Mouse (Mus musculus) naive thymus-derived CD4-positive, alpha-beta T cell, adult 5 months (primary cell): Measurements from ENCODE around the gene Rasl10b. TPM values are rescaled to one million over a fixed set of nuclear protein-coding genes. Genes with fewer than 3 reads are reported as not detected.

Source experiments
- polyA plus RNA-seq: library from polyadenylated mRNA; unstranded; fragments of 100-300 nt; shearing (Covaris generic); gene quantifications from one replicate; pipeline ENCODE4 v1.2.1, GENCODE M21; 2017

Gene Rasl10b
- not detected for polyA plus RNA-seq

DNA sequence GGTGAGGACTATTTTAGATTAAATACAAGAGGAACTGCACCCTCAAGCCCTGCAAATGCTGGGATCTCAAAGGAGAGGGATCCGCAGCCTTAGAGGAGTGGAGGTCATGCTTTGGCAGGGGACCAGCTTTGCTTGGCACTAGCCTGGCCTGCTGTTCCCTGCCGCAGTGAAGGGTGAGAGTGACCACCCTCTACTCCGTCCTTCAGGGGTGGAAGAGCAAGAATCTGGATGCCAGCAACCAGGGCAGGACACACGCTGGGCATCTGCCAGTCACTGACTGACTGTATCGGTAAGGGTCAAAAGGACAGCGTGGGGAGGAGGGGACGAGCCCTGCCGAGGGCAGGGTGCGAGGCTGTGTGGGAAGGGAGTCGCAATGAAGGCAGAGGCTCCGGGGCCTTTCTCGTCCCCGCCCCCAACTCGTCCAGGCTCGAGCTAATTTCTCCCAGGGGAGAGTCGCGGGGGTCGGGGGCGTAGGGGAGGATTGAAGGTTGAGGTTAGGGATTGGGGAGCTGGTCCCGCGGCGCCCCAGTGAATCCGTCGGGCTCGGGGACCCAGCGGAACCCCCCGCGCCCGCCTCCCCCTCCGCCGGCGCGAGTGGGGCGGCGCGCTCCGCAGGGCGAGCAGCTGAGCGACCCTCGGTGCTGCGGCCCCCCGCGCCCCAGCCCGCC, at the start of gene Rasl10b:
TSS of gene Rasl10b (plus strand) at position 51 of the 668 bp plus-strand sequence.

DNA sequence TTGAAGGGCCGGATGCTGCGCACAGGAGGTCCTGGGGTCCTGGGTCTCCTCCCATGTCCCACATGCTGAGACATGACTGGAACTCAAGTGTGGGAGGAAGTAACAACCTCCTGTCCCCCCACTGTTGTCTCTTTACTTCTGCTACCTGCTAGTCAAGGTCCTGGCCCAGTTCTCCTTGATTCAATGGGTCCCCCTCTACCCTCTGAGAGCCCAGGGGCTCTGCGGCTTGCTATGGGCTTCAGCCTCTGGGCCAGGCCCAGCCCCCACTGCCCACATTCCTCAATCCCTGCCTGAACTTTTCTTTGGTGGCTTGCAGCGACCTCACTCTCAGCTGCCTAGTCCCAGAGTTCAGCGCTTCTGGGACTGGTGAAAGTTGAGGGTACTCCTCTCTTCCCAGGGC, 20.4 kb downstream of the Rasl10b start, which contains the start of gene Gas2l2:
TSS of gene Gas2l2 (minus strand) at position 101 of the 400 bp plus-strand sequence.

DNA sequence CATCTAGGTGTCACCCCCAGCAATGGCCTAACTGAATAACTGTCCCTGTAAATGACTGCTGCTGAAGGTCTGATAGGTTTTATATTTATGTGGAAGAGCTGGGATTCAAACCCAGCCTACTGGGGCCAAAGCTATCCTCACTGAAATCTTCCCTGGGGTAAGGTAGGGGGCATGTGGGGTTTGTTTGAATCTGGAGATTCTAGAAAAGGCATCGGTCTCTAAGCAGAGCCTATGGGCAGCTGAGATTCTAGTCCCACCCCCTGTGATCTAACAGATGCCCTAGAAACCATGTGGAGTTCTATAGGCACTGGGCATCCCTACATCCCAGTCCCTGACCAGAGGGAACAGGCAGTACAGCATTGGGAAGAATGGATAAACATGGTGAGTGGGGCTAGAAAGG, 28.4 kb downstream of the Rasl10b start, which contains the start of gene 1700020L24Rik:
TSS of gene 1700020L24Rik (plus strand) at position 301 of the 400 bp plus-strand sequence.

DNA sequence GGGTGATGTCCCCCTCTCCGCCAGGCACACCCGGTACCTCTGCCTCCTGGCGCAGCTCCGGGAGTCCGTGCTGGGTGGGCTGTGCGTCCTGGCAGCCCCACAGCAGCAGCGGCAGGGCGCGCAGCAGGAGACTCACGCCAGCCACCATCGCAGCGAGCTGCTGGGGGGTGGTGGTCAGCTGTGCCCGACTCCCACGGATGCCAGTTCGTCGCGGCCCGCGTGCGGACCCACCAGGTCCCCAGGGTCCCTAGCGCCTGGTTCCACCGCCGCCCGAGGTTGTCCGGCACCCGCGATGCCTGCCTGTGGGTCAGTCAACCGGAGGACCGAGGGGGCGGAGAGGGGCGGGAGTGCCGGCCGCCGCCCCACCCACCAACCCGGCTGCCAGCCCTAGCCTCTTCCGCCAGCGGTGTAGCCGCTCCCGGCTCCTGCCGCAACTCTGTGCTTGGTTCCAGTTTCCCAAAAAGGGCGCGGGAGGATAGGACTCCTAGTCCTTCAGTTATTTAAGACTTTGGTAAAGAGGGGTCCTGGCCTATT, 53.8 kb downstream of the Rasl10b start, which contains the start of gene Mmp28:
TSS of gene Mmp28 (minus strand) at position 361 of the 534 bp plus-strand sequence.

Other genes starting within 250 kb of the Rasl10b start
- 0.42 TPM for gene Slfn4, start 234.0 kb upstream of the Rasl10b start, polyA plus RNA-seq
- 2.9 TPM for gene Slfn3, start 217.8 kb upstream of the Rasl10b start, polyA plus RNA-seq
- not detected for gene Slfn14, start 122.4 kb upstream of the Rasl10b start, polyA plus RNA-seq
- gene Ap2b1, start 110.1 kb upstream of the Rasl10b start, polyA plus RNA-seq: 43.9 TPM
- 12.1 TPM for gene Pex12, start 106.6 kb upstream of the Rasl10b start, polyA plus RNA-seq
- not detected for gene Gas2l2, start 20.3 kb downstream of the Rasl10b start, polyA plus RNA-seq
- gene 1700020L24Rik, start 28.5 kb downstream of the Rasl10b start, polyA plus RNA-seq: 0.87 TPM
- not detected for gene Mmp28, start 53.9 kb downstream of the Rasl10b start, polyA plus RNA-seq
- gene Taf15, start 63.9 kb downstream of the Rasl10b start, polyA plus RNA-seq: 22.8 TPM
- not detected for gene Heatr9, start 113.0 kb downstream of the Rasl10b start, polyA plus RNA-seq
- 1.4 TPM for gene Ccl5, start 121.4 kb downstream of the Rasl10b start, polyA plus RNA-seq
- not detected for gene Ccl9, start 169.5 kb downstream of the Rasl10b start, polyA plus RNA-seq
- not detected for gene Ccl6, start 183.9 kb downstream of the Rasl10b start, polyA plus RNA-seq
- gene Rpl9-ps1, start 236.5 kb downstream of the Rasl10b start, polyA plus RNA-seq: not detected
- gene Ccl3, start 240.2 kb downstream of the Rasl10b start, polyA plus RNA-seq: not detected